Mouse (Mus musculus) MEL (cell line): ENCODE measurements around the gene Stard3nl. TPM values are rescaled to one million over a fixed set of nuclear protein-coding genes. Genes with fewer than 3 reads are reported as not detected.
A peak's percentile ranks its signal among the peaks of the same experiment; 100 is the strongest.

ENCODE experiments used
- DNase-seq: peaks from one replicate; pipeline ENCODE4 v3.0.0; 2011; ENCODE audit warnings: low read depth, low spot score
- H3K27ac ChIP-seq: 2 replicates; pipeline ENCODE4 v1.5.1; 2012; ENCODE audit warnings: low read depth, mild to moderate bottlenecking, control low read depth, low read length, moderate library complexity; ENCODE audit not compliant: control insufficient read depth
- H3K27me3 ChIP-seq, 2 experiments: fragments of 150-350 bp in 1 of 2; sonication (generic) in 1 of 2; 2 replicates each; pipeline ENCODE4 v1.6.1; 2012; ENCODE audit warnings: low read length in 2 of 2, mild to moderate bottlenecking in 2 of 2, improper control_type of control experiment in 1 of 2, moderate library complexity in 1 of 2; ENCODE audit not compliant: insufficient read depth in 2 of 2, control insufficient read depth in 1 of 2
- H3K36me3 ChIP-seq, 2 experiments: 2 replicates each; pipeline ENCODE4 v1.6.1; 2012 to 2014; ENCODE audit warnings: low read length in 2 of 2, improper control_type of control experiment in 1 of 2, inconsistent platforms in 1 of 2, mild to moderate bottlenecking in 1 of 2; ENCODE audit not compliant: insufficient read depth in 2 of 2, control insufficient read depth in 1 of 2
- H3K4me1 ChIP-seq, 2 experiments: fragments of 150-350 bp in 1 of 2; sonication (generic) in 1 of 2; 2 replicates each; pipeline ENCODE4 v1.6.1; 2012; ENCODE audit warnings: low read length in 2 of 2, improper control_type of control experiment in 1 of 2, mild to moderate bottlenecking in 1 of 2; ENCODE audit not compliant: insufficient read depth in 2 of 2, control insufficient read depth in 1 of 2
- H3K4me3 ChIP-seq, 2 experiments: fragments of 150-350 bp in 1 of 2; sonication (generic) in 1 of 2; 2 replicates each; pipeline ENCODE4 v1.5.1; 2012; ENCODE audit warnings: low read depth in 2 of 2, low read length in 2 of 2, mild to moderate bottlenecking in 2 of 2, moderate library complexity in 2 of 2, control low read depth in 1 of 2, improper control_type of control experiment in 1 of 2; ENCODE audit not compliant: control insufficient read depth in 1 of 2, insufficient read depth in 1 of 2
- H3K79me2 ChIP-seq: 2 replicates; pipeline ENCODE4 v1.6.1; 2012; ENCODE audit warnings: mild to moderate bottlenecking, low read length, moderate library complexity; ENCODE audit not compliant: control insufficient read depth, poor library complexity, insufficient read depth
- H3K9ac ChIP-seq: 2 replicates; pipeline ENCODE4 v1.6.1; 2012; ENCODE audit warnings: low read depth, mild to moderate bottlenecking, control low read depth, low read length, moderate library complexity; ENCODE audit not compliant: control insufficient read depth, poor library complexity, severe bottlenecking
- H3K9me3 ChIP-seq: fragments of 150-350 bp; sonication (generic); replicated peaks from 2 replicates; pipeline ENCODE4 v1.6.1; 2012; ENCODE audit warnings: mild to moderate bottlenecking, low read length, improper control_type of control experiment, moderate library complexity; ENCODE audit not compliant: insufficient read depth
- BHLHE40 ChIP-seq: IDR thresholded peaks from 2 replicates; pipeline ENCODE4 v1.6.1; 2012; ENCODE audit warnings: low read depth, mild to moderate bottlenecking, inconsistent platforms, low read length, improper control_type of control experiment, borderline replicate concordance
- CHD2 ChIP-seq: IDR thresholded peaks from 2 replicates; pipeline ENCODE4 v1.6.1; 2011; ENCODE audit warnings: low read length, improper control_type of control experiment
- CTCF ChIP-seq, 3 experiments: IDR thresholded peaks in 2 of 3; conservative IDR thresholded peaks in 1 of 3; 2 replicates each; pipeline ENCODE4 v1.5.1; 2011 to 2012; ENCODE audit warnings: low read length in 3 of 3, low read depth in 2 of 3, mild to moderate bottlenecking in 2 of 3, improper control_type of control experiment in 1 of 3, inconsistent platforms in 1 of 3, mixed read lengths in 1 of 3, moderate library complexity in 1 of 3; ENCODE audit not compliant: control insufficient read depth in 1 of 3, insufficient read depth in 1 of 3, poor library complexity in 1 of 3, severe bottlenecking in 1 of 3
- E2F4 ChIP-seq: IDR thresholded peaks from 2 replicates; pipeline ENCODE4 v1.6.1; 2011; ENCODE audit warnings: low read depth, low read length, improper control_type of control experiment, borderline replicate concordance
- ELF1 ChIP-seq: IDR thresholded peaks from 2 replicates; pipeline ENCODE4 v1.6.1; 2014; ENCODE audit warnings: low read depth, mild to moderate bottlenecking, inconsistent platforms, low read length, improper control_type of control experiment, moderate library complexity
- EP300 ChIP-seq, 2 experiments: IDR thresholded peaks; 2 replicates each; pipeline ENCODE4 v1.6.1; 2011; ENCODE audit warnings: improper control_type of control experiment in 2 of 2, low read length in 2 of 2, low read depth in 1 of 2, mild to moderate bottlenecking in 1 of 2
- ETS1 ChIP-seq: IDR thresholded peaks from 2 replicates; pipeline ENCODE4 v1.6.1; 2012; ENCODE audit warnings: low read depth, mild to moderate bottlenecking, inconsistent platforms, low read length, improper control_type of control experiment, moderate library complexity
- GABPA ChIP-seq: IDR thresholded peaks from 2 replicates; pipeline ENCODE4 v1.6.1; 2012; ENCODE audit warnings: low read depth, mild to moderate bottlenecking, inconsistent platforms, low read length, improper control_type of control experiment, moderate library complexity
- GATA1 ChIP-seq: IDR thresholded peaks from 2 replicates; pipeline ENCODE4 v1.6.1; 2011; ENCODE audit warnings: low read depth, low read length, improper control_type of control experiment
- HCFC1 ChIP-seq: IDR thresholded peaks from 2 replicates; pipeline ENCODE4 v1.6.1; 2012; ENCODE audit warnings: low read depth, mild to moderate bottlenecking, inconsistent platforms, low read length, improper control_type of control experiment, moderate library complexity
- JUND ChIP-seq: IDR thresholded peaks from 2 replicates; pipeline ENCODE4 v1.6.1; 2011; ENCODE audit warnings: low read depth, mild to moderate bottlenecking, improper control_type of control experiment, low read length
- KAT2A ChIP-seq: conservative IDR thresholded peaks from 2 replicates; pipeline ENCODE4 v1.6.1; 2012; ENCODE audit warnings: low read depth, low read length, improper control_type of control experiment, inconsistent platforms
- MAFK ChIP-seq: IDR thresholded peaks from 2 replicates; pipeline ENCODE4 v1.6.1; 2011; ENCODE audit warnings: low read depth, mild to moderate bottlenecking, low read length, improper control_type of control experiment, borderline replicate concordance
- MAX ChIP-seq: IDR thresholded peaks from 2 replicates; pipeline ENCODE4 v1.6.1; 2011; ENCODE audit warnings: low read length, improper control_type of control experiment
- MXI1 ChIP-seq: IDR thresholded peaks from 2 replicates; pipeline ENCODE4 v1.6.1; 2011; ENCODE audit warnings: mild to moderate bottlenecking, low read depth, low read length, improper control_type of control experiment
- MYC ChIP-seq: IDR thresholded peaks from 2 replicates; pipeline ENCODE4 v1.6.1; 2011; ENCODE audit warnings: low read depth, mild to moderate bottlenecking, low read length, improper control_type of control experiment, moderate library complexity
- POLR2A ChIP-seq, 2 experiments: IDR thresholded peaks; 2 replicates each; pipeline ENCODE4 v1.6.1; 2011 to 2012; ENCODE audit warnings: low read length in 2 of 2, mild to moderate bottlenecking in 2 of 2, control low read depth in 1 of 2, improper control_type of control experiment in 1 of 2, low read depth in 1 of 2, moderate library complexity in 1 of 2; ENCODE audit not compliant: control insufficient read depth in 1 of 2, insufficient read depth in 1 of 2, poor library complexity in 1 of 2
- POLR2AphosphoS5 ChIP-seq: IDR thresholded peaks from 2 replicates; pipeline ENCODE4 v1.6.1; 2012; ENCODE audit warnings: low read depth, borderline replicate concordance, mild to moderate bottlenecking, inconsistent platforms, low read length, moderate library complexity, mixed read lengths
- RCOR1 ChIP-seq: IDR thresholded peaks from 2 replicates; pipeline ENCODE4 v1.6.1; 2012; ENCODE audit warnings: low read depth, mild to moderate bottlenecking, inconsistent platforms, low read length, improper control_type of control experiment
- TAL1 ChIP-seq: IDR thresholded peaks from 2 replicates; pipeline ENCODE4 v1.6.1; 2012; ENCODE audit warnings: mild to moderate bottlenecking, inconsistent platforms, low read length, moderate library complexity, mixed read lengths
- TBP ChIP-seq: IDR thresholded peaks from 2 replicates; pipeline ENCODE4 v1.8.0; 2011; ENCODE audit warnings: low read depth, low read length, improper control_type of control experiment
- TCF12 ChIP-seq: IDR thresholded peaks from 2 replicates; pipeline ENCODE4 v1.6.1; 2014; ENCODE audit warnings: low read depth, mild to moderate bottlenecking, inconsistent platforms, low read length, improper control_type of control experiment, moderate library complexity
- USF1 ChIP-seq: IDR thresholded peaks from 2 replicates; pipeline ENCODE4 v1.6.1; 2014; ENCODE audit warnings: low read depth, mild to moderate bottlenecking, inconsistent platforms, low read length, improper control_type of control experiment, moderate library complexity
- ZC3H11A ChIP-seq: IDR thresholded peaks from 2 replicates; pipeline ENCODE4 v1.6.1; 2012; ENCODE audit warnings: low read depth, mild to moderate bottlenecking, inconsistent platforms, low read length, improper control_type of control experiment
- ZKSCAN1 ChIP-seq: IDR thresholded peaks from 2 replicates; pipeline ENCODE4 v1.6.1; 2012; ENCODE audit warnings: low read depth, mild to moderate bottlenecking, inconsistent platforms, low read length, improper control_type of control experiment, moderate library complexity
- polyA plus RNA-seq, 2 experiments: library from polyadenylated mRNA; stranded (reverse) in 1 of 2; unstranded in 1 of 2; fragments of >175 nt in 1 of 2; fragments of >200 nt in 1 of 2; gene quantifications; 2 replicates each; pipeline versions ENCODE4 v1.2.1 to v1.2.4; 2012; ENCODE audit warnings: low replicate concordance in 2 of 2, low read depth in 1 of 2; ENCODE audit not compliant: insufficient read length in 2 of 2, insufficient read depth in 1 of 2, missing spikeins in 1 of 2
- total RNA-seq: library from RNA; depleted of rRNA; stranded (reverse); fragments of 300-350 nt; gene quantifications from 2 replicates; pipeline ENCODE4 v1.2.3, GENCODE M21; 2012

Stard3nl gene
- total and polyA plus RNA-seq, 3 experiments, result 16.1 to 22.9 TPM; not detected in 1

GRCm38 (mm10) chr13:19389434-19389833, 6.2 kb downstream of the Stard3nl start:
- H3K36me3 ChIP-seq, result peaks cover 0 to 2% of the 10 kb centered on the region in 2 experiments; a peak in 2 of 4 replicates
- TF ChIP-seq KAT2A (no peak), TBP (no peak), ELF1 (no peak), RCOR1 (no peak), GABPA (no peak), CHD2 (no peak)
- no peaks in the 10 kb centered on the region for H3K79me2 ChIP-seq
- H3K4me3 ChIP-seq, result no peak overlapping the region
- no peaks in the 10 kb centered on the region for H3K27me3 ChIP-seq
- no peak overlapping the region for H3K9ac ChIP-seq
- H3K27ac ChIP-seq, result no peak overlapping the region
- H3K4me1 ChIP-seq, result 0 out of 4 replicates have a peak, but pooled peaks cover 0 to 2% of the 10 kb centered on the region in 2 experiments
- H3K9me3 ChIP-seq, result no peaks in the 10 kb centered on the region
- no peak for DNase-seq

- no peaks in the 10 kb centered on the region for H3K9me3 ChIP-seq
- H3K79me2 ChIP-seq, result no peaks in the 10 kb centered on the region
- peaks cover 0 to 10% of the 10 kb centered on the region in 2 experiments; a peak in 2 of 4 replicates for H3K36me3 ChIP-seq
- no peak overlapping the region for H3K27ac ChIP-seq
- no peak overlapping the region for H3K4me3 ChIP-seq
- H3K4me1 ChIP-seq, result peaks cover 3 to 6% of the 10 kb centered on the region in 2 experiments; a peak in 3 of 4 replicates
- DNase-seq, result no peak
- H3K9ac ChIP-seq, result no peak overlapping the region
- no peaks in the 10 kb centered on the region for H3K27me3 ChIP-seq
- TF ChIP-seq TCF12, result no peak
Observed at GRCm38 (mm10) chr13:19385226-19385625, 10.4 kb downstream of the Stard3nl start.

- H3K4me1 ChIP-seq, result peaks cover 3 to 6% of the 10 kb centered on the region in 2 experiments; a peak in 3 of 4 replicates
- peak; percentile 52 for DNase-seq
- H3K27me3 ChIP-seq, result no peaks in the 10 kb centered on the region
- H3K9me3 ChIP-seq, result no peaks in the 10 kb centered on the region
- H3K36me3 ChIP-seq, result peaks cover 0 to 10% of the 10 kb centered on the region in 2 experiments; a peak in 3 of 4 replicates
- TF ChIP-seq ZKSCAN1, result no peak
- no peak for TF ChIP-seq POLR2AphosphoS5
- TF ChIP-seq MXI1, result no peak
- no peak for TF ChIP-seq CTCF (IDR thresholded peaks at IDR 0.05 in 2 of 3, conservative IDR thresholded peaks at IDR 0.05 in 1 of 3; ENCODE audit: control insufficient read depth in 1 of 3, insufficient read depth in 1 of 3, low read depth in 2 of 3, low read length in 3 of 3, poor library complexity in 1 of 3, severe bottlenecking in 1 of 3)
- TF ChIP-seq USF1, result no peak
- TF ChIP-seq ETS1, result peak; percentile 16; the same call in 1 of the 2 replicates
- TF ChIP-seq EP300 (IDR thresholded peaks at IDR 0.05; ENCODE audit: low read depth in 1 of 2, low read length in 2 of 2), result peak; percentile 60 to 75
- no peak for TF ChIP-seq JUND
- TF ChIP-seq MAX, result no peak
- TF ChIP-seq BHLHE40, result no peak
- no peak for TF ChIP-seq TAL1
- no peak for TF ChIP-seq GABPA
- TF ChIP-seq POLR2A (IDR thresholded peaks at IDR 0.05; ENCODE audit: control insufficient read depth in 1 of 2, insufficient read depth in 1 of 2, low read depth in 1 of 2, low read length in 2 of 2, poor library complexity in 1 of 2), result no peak
- no peak for TF ChIP-seq HCFC1
- no peak for TF ChIP-seq MAFK
- TF ChIP-seq E2F4, result no peak
- TF ChIP-seq KAT2A, result no peak
- TF ChIP-seq MYC, result no peak
- no peak for TF ChIP-seq ZC3H11A
- peak; percentile 44 for TF ChIP-seq GATA1
- no peak for TF ChIP-seq RCOR1
- TF ChIP-seq, all 39 proteins: peak for 3
- Histone ChIP-seq H3K9ac (no peak overlapping the region), H3K4me3 (no peak overlapping the region), H3K27ac (no peak overlapping the region), H3K79me2 (no peaks in the 10 kb centered on the region)
Observed at GRCm38 (mm10) chr13:19381112-19381828, 14.3 kb downstream of the Stard3nl start.
